Mouse (Mus musculus) C2C12 (cell line): ENCODE measurements around the gene Dusp14. TPM values are rescaled to one million over a fixed set of nuclear protein-coding genes. Genes with fewer than 3 reads are reported as not detected.
A peak's percentile ranks its signal among the peaks of the same experiment; 100 is the strongest.

Source experiments
- H3K27me3 ChIP-seq: one replicate; pipeline ENCODE4 v1.6.1; 2011; ENCODE audit not compliant: control insufficient read depth, insufficient read depth, insufficient read length
- H3K36me3 ChIP-seq: one replicate; pipeline ENCODE4 v1.6.1; 2011; ENCODE audit not compliant: control insufficient read depth, insufficient read depth
- H3K4me3 ChIP-seq: one replicate; pipeline ENCODE4 v1.5.1; 2011; ENCODE audit warnings: mild to moderate bottlenecking, control low read depth; ENCODE audit not compliant: poor library complexity, insufficient read depth, severe bottlenecking
- H3K79me2 ChIP-seq: one replicate; pipeline ENCODE4 v1.6.1; 2011; ENCODE audit not compliant: control insufficient read depth, insufficient read depth
- H3K79me3 ChIP-seq: one replicate; pipeline ENCODE4 v1.6.1; 2011; ENCODE audit warnings: low read depth, control low read depth
- H3ac ChIP-seq: one replicate; pipeline ENCODE3; 2011; ENCODE audit warnings: low read depth; ENCODE audit not compliant: control insufficient read depth, insufficient read length
- CEBPB ChIP-seq: IDR thresholded peaks from one replicate; pipeline ENCODE4 v1.6.1; 2011; ENCODE audit warnings: low read depth, mild to moderate bottlenecking, control low read depth, moderate library complexity
- CTCF ChIP-seq: IDR thresholded peaks from one replicate; pipeline ENCODE4 v1.5.1; 2011; ENCODE audit not compliant: control insufficient read depth, insufficient read depth, insufficient read length
- FOSL1 ChIP-seq: IDR thresholded peaks from one replicate; pipeline ENCODE4 v1.8.0; 2011; ENCODE audit warnings: mild to moderate bottlenecking, low read length; ENCODE audit not compliant: poor library complexity, insufficient read depth, severe bottlenecking
- MAX ChIP-seq: IDR thresholded peaks from one replicate; pipeline ENCODE4 v1.6.1; 2011; ENCODE audit warnings: mild to moderate bottlenecking, control low read depth
- MYOD1 ChIP-seq: IDR thresholded peaks from one replicate; pipeline ENCODE4 v1.6.1; 2011; ENCODE audit warnings: low read depth; ENCODE audit not compliant: control insufficient read depth, insufficient read length
- MYOG ChIP-seq: IDR thresholded peaks from one replicate; pipeline ENCODE4 v1.6.1; 2011; ENCODE audit not compliant: control insufficient read depth, insufficient read length; ENCODE audit errors: extremely low read depth
- USF1 ChIP-seq: IDR thresholded peaks from one replicate; pipeline ENCODE4 v1.6.1; 2011; ENCODE audit warnings: low read depth, mild to moderate bottlenecking, control low read depth, moderate library complexity
- polyA plus RNA-seq: library from polyadenylated mRNA; unstranded; fragments of >200 nt; fragmentation: generic; extraction: Trizol; gene quantifications from one replicate; pipeline ENCODE4 v1.2.1, GENCODE M21; 2012; ENCODE audit warnings: missing spikeins

Gene Dusp14
- polyA plus RNA-seq, 1 experiment, result 25.4 TPM

- no peaks in the 10 kb centered on the region for H3K79me3 ChIP-seq
- TF ChIP-seq CEBPB (peak; percentile 66), USF1 (no peak), FOSL1 (peak; percentile 45), CTCF (no peak), MAX (peak; percentile 84), MYOD1 (peak; percentile 17), MYOG (no peak)
- no peaks in the 10 kb centered on the region for H3K79me2 ChIP-seq
- no peak overlapping the region for H3ac ChIP-seq
- no peaks in the 10 kb centered on the region for H3K27me3 ChIP-seq
- H3K36me3 ChIP-seq, result peaks cover 20% of the 10 kb centered on the region
- H3K4me3 ChIP-seq, result no peak overlapping the region
Measured at GRCm38 (mm10) chr11:84042808-84043762, 26.0 kb downstream of the Dusp14 start.

DNA sequence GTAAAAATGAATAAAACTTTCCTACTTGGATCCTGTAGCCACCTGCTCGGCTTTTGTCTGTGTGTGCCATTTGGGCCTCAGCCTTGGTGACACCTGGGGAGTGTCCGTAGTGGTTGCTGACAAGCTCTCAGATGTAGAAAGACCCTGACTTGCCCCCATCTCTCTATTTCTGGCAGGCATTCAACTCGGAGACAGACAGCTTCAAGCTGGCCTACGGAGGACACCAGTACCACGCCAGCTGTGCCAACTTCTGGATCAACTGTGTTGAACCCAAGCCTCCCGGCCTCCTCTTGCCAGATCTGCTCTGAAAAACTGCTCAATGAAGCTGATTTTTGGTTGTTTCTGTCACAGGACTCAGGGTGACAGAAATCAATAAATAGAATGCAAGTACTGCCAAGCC, 28.4 kb downstream of the Dusp14 start:
- no peak overlapping the region for H3ac ChIP-seq
- TF ChIP-seq CTCF (no peak), FOSL1 (no peak), MAX (no peak), MYOD1 (no peak), CEBPB (no peak)
- H3K79me3 ChIP-seq, result no peaks in the 10 kb centered on the region
- no peak overlapping the region for H3K4me3 ChIP-seq
- no peaks in the 10 kb centered on the region for H3K79me2 ChIP-seq
- no peaks in the 10 kb centered on the region for H3K27me3 ChIP-seq
- H3K36me3 ChIP-seq, result peaks cover 5% of the 10 kb centered on the region

DNA sequence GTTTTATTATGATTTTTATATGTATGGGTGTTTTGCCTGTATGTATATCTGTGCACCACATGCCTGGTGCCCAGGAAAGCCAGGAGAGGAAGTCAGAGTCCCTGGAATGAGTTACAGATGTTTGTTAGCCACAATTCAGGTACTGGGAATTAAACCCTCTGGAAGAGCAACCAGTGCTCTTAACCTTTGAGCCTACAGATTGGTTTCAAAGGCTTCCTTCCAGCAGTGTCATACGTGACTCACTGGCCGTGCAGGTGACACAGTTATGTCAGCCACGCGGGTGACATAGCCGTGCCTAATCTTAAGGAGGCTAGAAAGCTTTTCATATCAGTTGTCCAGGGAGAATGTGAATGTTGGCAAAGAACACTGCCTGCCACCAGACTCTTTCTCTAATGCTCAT, 35.4 kb downstream of the Dusp14 start:
- no peaks in the 10 kb centered on the region for H3K27me3 ChIP-seq
- no peak overlapping the region for H3ac ChIP-seq
- H3K36me3 ChIP-seq, result no peaks in the 10 kb centered on the region
- no peaks in the 10 kb centered on the region for H3K79me3 ChIP-seq
- TF ChIP-seq MYOG (no peak), CEBPB (no peak), MYOD1 (no peak), FOSL1 (no peak), MAX (no peak), CTCF (no peak), USF1 (no peak)
- no peak overlapping the region for H3K4me3 ChIP-seq
- no peaks in the 10 kb centered on the region for H3K79me2 ChIP-seq

- no peaks in the 10 kb centered on the region for H3K79me3 ChIP-seq
- no peak overlapping the region for H3ac ChIP-seq
Measured at GRCm38 (mm10) chr11:84032559-84032958, 36.5 kb downstream of the Dusp14 start.

DNA sequence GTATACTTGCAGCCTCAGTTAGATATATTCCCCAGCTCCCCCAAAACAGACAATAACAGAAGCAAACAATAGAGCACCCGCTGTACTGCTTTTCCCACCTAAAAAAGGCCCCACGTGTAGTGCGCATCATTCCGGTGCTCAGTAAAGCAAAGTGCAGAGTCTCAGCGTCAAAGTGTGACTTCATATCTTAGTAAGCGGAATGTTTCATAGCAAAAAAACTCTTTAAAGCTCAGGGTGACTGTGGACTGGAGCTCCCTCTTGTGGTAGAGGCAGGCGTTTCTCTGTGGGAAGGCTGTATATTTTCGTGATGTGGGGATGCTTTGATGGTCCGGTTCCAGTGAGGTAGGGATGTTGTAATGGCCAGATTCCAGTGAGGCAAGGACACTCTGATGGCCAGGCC, 37.1 kb downstream of the Dusp14 start:
- H3K79me2 ChIP-seq, result no peaks in the 10 kb centered on the region
- no peak overlapping the region for H3K4me3 ChIP-seq
- TF ChIP-seq USF1 (no peak), CTCF (peak; percentile 28)
- H3K36me3 ChIP-seq, result no peaks in the 10 kb centered on the region
- H3K27me3 ChIP-seq, result no peaks in the 10 kb centered on the region
- no peak overlapping the region for H3ac ChIP-seq
- H3K79me3 ChIP-seq, result no peaks in the 10 kb centered on the region

More at GRCm38 (mm10) chr11:84032559-84032958, 36.5 kb downstream of the Dusp14 start:
- no peaks in the 10 kb centered on the region for H3K79me2 ChIP-seq
- no peak for TF ChIP-seq MYOG
- no peak for TF ChIP-seq FOSL1
- no peak for TF ChIP-seq CTCF
- no peak for TF ChIP-seq MYOD1
- no peak for TF ChIP-seq MAX
- TF ChIP-seq CEBPB, result no peak
- no peak for TF ChIP-seq USF1
- H3K36me3 ChIP-seq, result no peaks in the 10 kb centered on the region
- H3K4me3 ChIP-seq, result no peak overlapping the region
- H3K27me3 ChIP-seq, result no peaks in the 10 kb centered on the region
